Mouse (Mus musculus): ENCODE results near the gene Acoxl. TPM values are rescaled to one million over a fixed set of nuclear protein-coding genes. Genes with fewer than 3 reads are reported as not detected.

The Acoxl gene
- polyA plus RNA-seq, 1 experiment from 2014 or later = not detected

DNA sequence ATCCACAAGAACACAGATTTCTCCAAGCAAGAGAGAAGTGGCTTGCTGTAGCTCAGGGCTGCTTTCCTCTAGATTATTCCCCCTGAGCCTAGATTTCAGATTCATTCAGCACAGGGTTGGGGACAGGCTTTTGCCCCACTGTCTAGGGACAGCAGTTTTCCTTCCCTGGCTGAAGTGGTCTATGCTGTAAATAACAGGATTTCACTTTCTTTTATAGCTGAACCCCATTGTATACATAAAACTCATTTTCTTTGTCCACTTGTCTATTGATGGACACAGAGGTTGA is 182.2 kb downstream of the Acoxl start:
- no peak for ATAC-seq
- H3K27ac ChIP-seq = no peak overlapping the region
- H3K9me3 ChIP-seq (replicated peaks) = no peaks in the 10 kb centered on the region
- no peak overlapping the region for H3K4me3 ChIP-seq
- H3K4me1 ChIP-seq = peaks cover 12% of the 10 kb centered on the region
- no peak overlapping the region for H3K9ac ChIP-seq
- H3K27me3 ChIP-seq = no peaks in the 10 kb centered on the region
- H3K36me3 ChIP-seq (ENCODE audit: poor library complexity, severe bottlenecking) = no peaks in the 10 kb centered on the region
- H3K4me2 ChIP-seq = no peak overlapping the region

GRCm38 (mm10) chr2:128023855-128024254 is 185.2 kb downstream of the Acoxl start:
- WGBS = 93% methylated on average over 2 of the region's 2 CpGs
- H3K27me3 ChIP-seq = no peaks in the 10 kb centered on the region

GRCm38 (mm10) chr2:128027696-128028095 is 189.0 kb downstream of the Acoxl start:
- no peak overlapping the region for H3K27ac ChIP-seq
- H3K9ac ChIP-seq = no peak overlapping the region
- WGBS = 85% methylated on average over 12 of the region's 12 CpGs
- no peaks in the 10 kb centered on the region for H3K9me3 ChIP-seq (replicated peaks)
- no peak for ATAC-seq
- H3K27me3 ChIP-seq = no peaks in the 10 kb centered on the region
- H3K4me1 ChIP-seq = 0 out of 2 replicates have a peak, but pooled peaks cover 3% of the 10 kb centered on the region
- no peaks in the 10 kb centered on the region for H3K36me3 ChIP-seq (ENCODE audit: poor library complexity, severe bottlenecking)
- H3K4me2 ChIP-seq = no peak overlapping the region
- H3K4me3 ChIP-seq = no peak overlapping the region

More at GRCm38 (mm10) chr2:128023855-128024254, 185.2 kb downstream of the Acoxl start:
- H3K9me3 ChIP-seq (replicated peaks) = no peaks in the 10 kb centered on the region
- H3K9ac ChIP-seq = no peak overlapping the region
- H3K4me3 ChIP-seq = no peak overlapping the region
- H3K4me1 ChIP-seq = peaks cover 12% of the 10 kb centered on the region
- no peaks in the 10 kb centered on the region for H3K36me3 ChIP-seq (ENCODE audit: poor library complexity, severe bottlenecking)
- ATAC-seq = no peak
- no peak overlapping the region for H3K27ac ChIP-seq
- H3K4me2 ChIP-seq = no peak overlapping the region

DNA sequence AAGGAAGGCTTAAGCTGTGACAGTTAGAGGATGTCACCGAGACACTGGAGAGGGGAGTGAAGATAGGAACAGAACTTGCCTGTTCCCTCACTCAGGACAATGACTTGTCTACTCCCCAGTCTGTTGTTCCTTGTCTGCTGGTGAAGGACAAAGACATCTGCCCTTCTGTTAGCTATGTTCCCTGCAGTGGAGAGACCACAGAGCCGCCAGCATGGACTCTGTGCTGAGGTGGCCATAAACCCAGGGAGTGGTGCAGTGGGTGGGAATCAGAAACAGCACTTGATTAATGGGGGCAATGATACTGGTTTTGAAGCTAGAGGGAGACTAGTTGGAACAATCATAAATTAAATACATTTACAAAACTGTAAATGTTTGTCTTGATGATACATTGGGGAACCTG is 191.3 kb downstream of the Acoxl start:
- no peaks in the 10 kb centered on the region for H3K27me3 ChIP-seq
- no peaks in the 10 kb centered on the region for H3K36me3 ChIP-seq (ENCODE audit: poor library complexity, severe bottlenecking)
- H3K9ac ChIP-seq = no peak overlapping the region
- H3K4me3 ChIP-seq = no peak overlapping the region
- 78% methylated on average over 2 of the region's 2 CpGs for WGBS
- H3K4me1 ChIP-seq = 0 out of 2 replicates have a peak, but pooled peaks cover 3% of the 10 kb centered on the region
- no peaks in the 10 kb centered on the region for H3K9me3 ChIP-seq (replicated peaks)
- no peak for ATAC-seq
- no peak overlapping the region for H3K4me2 ChIP-seq
- H3K27ac ChIP-seq = no peak overlapping the region

GRCm38 (mm10) chr2:128032111-128032510 is 193.4 kb downstream of the Acoxl start:
- 29% methylated on average over 4 of the region's 4 CpGs for WGBS
- 0 out of 2 replicates have a peak, but pooled peaks cover 3% of the 10 kb centered on the region for H3K4me1 ChIP-seq
- no peak for ATAC-seq

DNA sequence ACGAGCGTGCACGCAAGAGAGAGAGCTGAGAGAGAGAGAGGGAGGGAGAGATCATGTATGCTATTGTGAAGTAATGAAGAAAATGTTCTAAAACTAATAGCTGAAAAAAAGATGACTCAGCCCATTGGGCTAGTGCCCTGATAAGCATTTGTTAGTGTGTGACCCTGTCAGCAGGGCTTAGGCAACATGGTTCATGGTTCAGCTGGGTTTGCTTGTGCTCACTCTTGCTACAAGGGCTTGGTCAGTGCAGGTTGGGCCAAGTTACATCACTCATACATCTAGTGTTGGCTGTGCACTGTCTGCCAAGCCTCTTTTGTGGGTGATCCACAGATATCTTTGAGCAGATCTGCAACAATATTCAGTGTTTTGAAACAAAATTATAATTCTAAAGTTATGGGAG is 194.8 kb downstream of the Acoxl start:
- Histone ChIP-seq H3K27ac (no peak overlapping the region), H3K27me3 (no peaks in the 10 kb centered on the region), H3K9ac (no peak overlapping the region), H3K4me3 (no peak overlapping the region), H3K9me3 (replicated peaks) (no peaks in the 10 kb centered on the region), H3K4me2 (no peak overlapping the region), H3K36me3 (ENCODE audit: poor library complexity, severe bottlenecking) (no peaks in the 10 kb centered on the region), H3K4me1 (0 out of 2 replicates have a peak, but pooled peaks cover 3% of the 10 kb centered on the region)
- ATAC-seq = no peak
- 87% methylated on average over 3 of the region's 3 CpGs for WGBS

More at GRCm38 (mm10) chr2:128032111-128032510, 193.4 kb downstream of the Acoxl start:
- no peaks in the 10 kb centered on the region for H3K36me3 ChIP-seq (ENCODE audit: poor library complexity, severe bottlenecking)
- no peak overlapping the region for H3K4me3 ChIP-seq
- H3K9ac ChIP-seq = no peak overlapping the region
- no peak overlapping the region for H3K4me2 ChIP-seq
- no peak overlapping the region for H3K27ac ChIP-seq
- H3K27me3 ChIP-seq = no peaks in the 10 kb centered on the region
- H3K9me3 ChIP-seq (replicated peaks) = no peaks in the 10 kb centered on the region

DNA sequence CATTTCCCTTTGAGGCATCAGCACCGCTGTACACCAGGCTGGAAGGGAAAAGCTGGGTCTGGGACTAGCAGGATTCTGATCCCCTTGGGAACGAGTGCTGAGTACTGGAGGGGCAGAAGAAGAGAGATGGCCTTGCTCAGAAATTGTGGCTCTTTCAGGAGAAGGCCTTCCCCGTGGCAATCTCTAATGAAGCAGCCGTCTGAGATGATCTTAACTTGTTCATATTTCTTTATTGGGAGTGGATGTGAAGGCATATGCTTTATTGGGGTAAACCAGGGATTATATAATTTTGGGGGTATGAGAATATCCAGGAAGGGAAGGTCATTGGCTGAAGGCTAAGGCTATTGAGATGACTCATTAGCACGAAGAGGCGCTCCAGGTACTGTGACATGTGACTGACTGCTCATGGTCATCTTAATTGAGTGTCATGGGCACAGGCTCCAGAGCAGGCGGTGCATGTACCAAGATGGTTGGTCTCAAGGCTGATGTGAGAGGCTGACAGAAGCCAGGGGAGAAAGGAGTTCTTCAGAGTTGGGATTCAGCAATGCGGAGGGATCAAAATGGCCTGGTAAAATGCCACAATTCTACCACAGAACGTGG is 195.5 kb downstream of the Acoxl start:
- 0 out of 2 replicates have a peak, but pooled peaks cover 3% of the 10 kb centered on the region for H3K4me1 ChIP-seq
- H3K9me3 ChIP-seq (replicated peaks) = peaks cover 5% of the 10 kb centered on the region; the same call in 1 of the 2 replicates
- H3K9ac ChIP-seq = no peak overlapping the region
- no peaks in the 10 kb centered on the region for H3K36me3 ChIP-seq (ENCODE audit: poor library complexity, severe bottlenecking)
- no peaks in the 10 kb centered on the region for H3K27me3 ChIP-seq
- WGBS = 88% methylated on average over 9 of the region's 9 CpGs
- no peak overlapping the region for H3K4me3 ChIP-seq
- ATAC-seq = no peak
- H3K4me2 ChIP-seq = no peak overlapping the region
- no peak overlapping the region for H3K27ac ChIP-seq

- no peak overlapping the region for H3K4me3 ChIP-seq
- no peaks in the 10 kb centered on the region for H3K4me1 ChIP-seq
- no peak overlapping the region for H3K4me2 ChIP-seq
- peaks cover 6% of the 10 kb centered on the region; the same call in 1 of the 2 replicates for H3K9me3 ChIP-seq (replicated peaks)
- H3K27ac ChIP-seq = no peak overlapping the region
- no peak for ATAC-seq
- H3K36me3 ChIP-seq (ENCODE audit: poor library complexity, severe bottlenecking) = no peaks in the 10 kb centered on the region
- WGBS = 87% methylated on average over 5 of the region's 5 CpGs
- H3K27me3 ChIP-seq = no peaks in the 10 kb centered on the region
- H3K9ac ChIP-seq = no peak overlapping the region
Observed at GRCm38 (mm10) chr2:128038259-128038890, 199.7 kb downstream of the Acoxl start.

GRCm38 (mm10) chr2:128041066-128041750 is 202.5 kb downstream of the Acoxl start:
- Histone ChIP-seq H3K4me2 (no peak overlapping the region), H3K9me3 (replicated peaks) (peaks cover 6% of the 10 kb centered on the region; the same call in 1 of the 2 replicates), H3K27me3 (no peaks in the 10 kb centered on the region), H3K9ac (no peak overlapping the region), H3K4me1 (no peaks in the 10 kb centered on the region), H3K4me3 (no peak overlapping the region), H3K27ac (no peak overlapping the region), H3K36me3 (ENCODE audit: poor library complexity, severe bottlenecking) (no peaks in the 10 kb centered on the region)
- ATAC-seq = no peak
- WGBS = 81% methylated on average over 12 of the region's 12 CpGs

- Histone ChIP-seq H3K4me2 (no peak overlapping the region), H3K9ac (no peak overlapping the region), H3K27me3 (no peaks in the 10 kb centered on the region), H3K27ac (no peak overlapping the region), H3K36me3 (ENCODE audit: poor library complexity, severe bottlenecking) (no peaks in the 10 kb centered on the region), H3K9me3 (replicated peaks) (no peaks in the 10 kb centered on the region), H3K4me3 (no peak overlapping the region), H3K4me1 (peaks cover 5% of the 10 kb centered on the region; the same call in 1 of the 2 replicates)
- WGBS = 61% methylated on average over 4 of the region's 4 CpGs
- no peak for ATAC-seq
Observed at GRCm38 (mm10) chr2:128046454-128046853, 207.8 kb downstream of the Acoxl start.

DNA sequence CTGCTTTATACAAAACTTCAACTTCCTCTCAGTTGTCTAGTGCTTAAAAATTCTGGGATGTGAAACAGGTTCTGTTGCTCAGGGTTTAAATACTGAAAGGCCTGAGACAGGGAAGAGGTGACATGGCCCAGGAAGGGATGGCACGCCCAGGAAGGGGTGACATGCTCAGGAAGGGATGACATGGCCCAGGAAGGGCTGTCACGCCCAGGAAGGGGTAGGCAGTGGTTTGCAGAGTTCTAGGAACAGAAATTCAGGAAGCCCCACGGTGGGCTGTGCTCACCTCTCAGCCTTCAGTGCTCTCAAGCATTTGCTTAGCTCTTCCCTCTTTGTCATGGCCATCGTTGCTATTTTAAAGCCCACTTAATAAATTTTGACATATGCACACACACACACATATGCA is 216.2 kb downstream of the Acoxl start:
- H3K4me3 ChIP-seq = no peak overlapping the region
- no peak overlapping the region for H3K27ac ChIP-seq
- H3K27me3 ChIP-seq = no peaks in the 10 kb centered on the region
- WGBS = 74% methylated on average over 4 of the region's 4 CpGs
- no peaks in the 10 kb centered on the region for H3K36me3 ChIP-seq (ENCODE audit: poor library complexity, severe bottlenecking)
- no peaks in the 10 kb centered on the region for H3K4me1 ChIP-seq
- ATAC-seq = no peak
- no peak overlapping the region for H3K9ac ChIP-seq
- H3K4me2 ChIP-seq = no peak overlapping the region
- no peaks in the 10 kb centered on the region for H3K9me3 ChIP-seq (replicated peaks)

DNA sequence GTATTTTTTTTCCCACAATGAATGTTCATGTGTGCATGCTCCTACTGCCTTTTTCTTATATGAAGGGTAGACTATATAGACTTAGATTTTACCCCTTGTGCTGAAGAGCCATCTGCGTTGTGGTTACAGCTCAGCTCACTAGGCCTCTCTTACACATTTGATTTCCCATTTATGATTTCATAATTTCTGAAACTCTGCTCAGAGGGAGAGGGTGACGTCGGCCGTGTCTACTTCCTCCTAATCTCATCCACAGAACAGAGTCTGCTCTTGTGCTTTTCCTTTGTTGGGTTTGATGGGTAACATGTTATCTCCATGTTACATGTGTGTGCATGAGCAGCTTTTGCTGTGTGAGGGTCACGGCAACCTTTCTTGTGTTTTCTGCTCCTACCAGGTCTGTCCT is 219.2 kb downstream of the Acoxl start:
- 92% methylated on average over 5 of the region's 5 CpGs for WGBS
- ATAC-seq = no peak
- no peak overlapping the region for H3K4me2 ChIP-seq

More for the DNA sequence above, 219.2 kb downstream of the Acoxl start:
- H3K36me3 ChIP-seq (ENCODE audit: poor library complexity, severe bottlenecking) = no peaks in the 10 kb centered on the region
- no peaks in the 10 kb centered on the region for H3K27me3 ChIP-seq
- H3K9me3 ChIP-seq (replicated peaks) = no peaks in the 10 kb centered on the region
- no peak overlapping the region for H3K27ac ChIP-seq
- no peak overlapping the region for H3K9ac ChIP-seq
- H3K4me3 ChIP-seq = no peak overlapping the region
- no peaks in the 10 kb centered on the region for H3K4me1 ChIP-seq
